Mouse (Mus musculus): ENCODE measurements around the gene Sugt1. TPM values are rescaled to one million over a fixed set of nuclear protein-coding genes. Genes with fewer than 3 reads are reported as not detected.

The Sugt1 gene
- polyA plus RNA-seq, 3 experiments from 2014 or later: 131 to 226 (median 153) TPM

DNA sequence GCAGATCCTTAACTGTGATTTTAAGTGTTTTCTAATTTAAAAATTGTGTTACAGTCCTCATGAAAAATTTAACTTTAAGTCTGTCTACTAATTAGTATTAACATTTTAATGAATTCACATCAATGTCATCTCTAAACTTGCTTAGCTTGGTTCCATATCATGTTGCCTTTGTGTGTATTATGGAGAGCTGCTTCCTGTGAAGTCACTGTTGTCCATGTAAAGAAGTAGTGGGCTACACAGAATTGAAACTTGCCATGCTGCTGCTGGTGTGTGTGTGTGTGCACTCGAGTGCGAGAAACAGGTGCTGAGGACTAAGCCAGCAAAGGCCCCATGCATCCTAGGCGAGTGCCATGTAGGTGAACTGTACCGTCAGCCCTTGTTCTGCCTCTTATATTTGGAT, 19.9 kb downstream of the Sugt1 start:
- ATAC-seq: no peak

DNA sequence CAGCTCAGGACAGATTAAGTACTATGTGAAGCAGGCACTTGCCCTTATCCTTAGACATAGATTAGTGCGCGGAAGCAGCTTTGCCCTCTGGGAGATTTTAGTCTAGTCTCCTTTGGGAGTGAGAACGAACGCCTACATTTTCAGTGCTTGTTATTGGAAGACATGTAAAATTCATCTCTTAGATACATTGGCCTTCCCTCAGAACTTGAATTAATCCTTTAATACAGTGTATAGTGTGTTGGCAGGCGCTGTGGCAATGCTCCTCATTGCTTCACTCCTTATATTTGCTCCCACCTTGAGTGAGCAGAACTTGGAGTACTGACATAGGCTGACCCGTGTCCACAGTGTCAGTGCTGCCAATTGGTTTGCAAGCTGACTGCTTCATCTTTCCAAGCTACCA, 20.8 kb downstream of the Sugt1 start:
- no peak for ATAC-seq

DNA sequence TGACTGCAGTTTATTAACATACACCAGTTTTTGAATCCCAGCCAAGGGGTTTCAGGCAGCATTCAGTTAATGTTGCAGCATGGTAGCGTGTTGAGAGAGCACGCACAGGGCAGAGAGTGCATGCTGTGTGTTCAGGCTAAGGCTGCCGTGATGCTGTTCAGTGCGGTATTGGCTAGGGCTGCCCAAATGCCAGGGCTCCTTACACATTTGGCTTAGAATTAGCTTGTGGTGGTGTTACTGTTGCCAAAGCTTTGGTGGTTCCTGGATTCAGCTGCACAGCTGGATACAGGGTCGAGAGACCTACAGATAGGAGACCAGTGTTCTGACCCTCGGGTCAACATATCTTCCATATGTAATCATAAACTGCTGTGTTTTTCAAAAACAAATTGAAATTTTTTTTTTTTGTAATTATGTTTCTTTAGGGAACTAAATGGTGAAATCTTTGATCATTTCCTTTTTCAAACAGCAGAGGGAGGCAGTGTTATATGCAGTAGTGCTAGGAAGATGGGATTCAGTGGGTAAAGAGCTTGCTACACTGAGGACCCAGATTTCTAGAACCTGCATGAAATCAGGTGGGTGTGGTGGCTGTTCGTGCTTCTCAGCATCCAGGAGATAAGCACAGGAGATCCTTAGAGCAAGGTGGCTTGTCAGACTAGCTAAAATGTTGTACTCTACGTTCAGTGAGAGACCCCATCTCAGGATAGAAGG, 29.8 kb downstream of the Sugt1 start:
- no peak for ATAC-seq

DNA sequence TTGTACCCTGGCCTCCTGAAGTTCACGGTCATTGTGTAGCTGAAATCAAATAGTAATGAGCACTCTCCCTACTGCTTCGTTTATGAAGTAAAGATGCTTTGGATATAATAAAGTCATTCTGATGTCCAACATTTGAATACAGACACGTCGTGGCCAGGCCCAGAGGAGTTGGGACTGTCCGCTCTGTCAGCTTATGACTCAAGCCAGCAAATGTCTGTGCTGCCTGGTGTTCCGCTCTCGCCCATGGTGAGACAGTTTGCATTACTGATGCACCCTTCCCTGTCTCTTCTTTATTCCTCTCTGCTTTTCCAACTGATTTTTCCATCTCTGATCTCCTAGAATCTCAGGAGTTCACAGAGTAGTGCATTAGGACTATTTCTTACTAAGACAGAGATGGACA, 32.3 kb downstream of the Sugt1 start:
- ATAC-seq: no peak

DNA sequence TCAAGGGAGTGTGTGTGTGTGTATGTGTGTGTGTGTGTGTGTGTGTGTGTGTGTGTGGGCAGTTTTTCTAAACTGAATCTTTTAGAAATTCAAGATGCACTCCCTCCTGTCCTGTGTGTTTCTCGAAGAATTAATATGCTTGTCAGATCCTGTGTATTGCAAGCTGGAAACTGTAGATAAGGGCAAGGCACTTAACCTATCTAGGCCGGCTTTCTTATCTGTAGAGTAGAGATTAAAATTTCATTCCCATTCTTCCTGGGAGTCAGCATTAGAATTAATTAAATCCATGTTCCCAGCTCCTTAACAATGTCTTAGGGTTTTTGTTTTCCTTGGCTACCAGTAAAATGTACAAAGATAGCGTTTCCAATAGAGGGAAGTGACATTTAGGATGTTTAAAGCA, 33.7 kb downstream of the Sugt1 start:
- no peak for ATAC-seq

DNA sequence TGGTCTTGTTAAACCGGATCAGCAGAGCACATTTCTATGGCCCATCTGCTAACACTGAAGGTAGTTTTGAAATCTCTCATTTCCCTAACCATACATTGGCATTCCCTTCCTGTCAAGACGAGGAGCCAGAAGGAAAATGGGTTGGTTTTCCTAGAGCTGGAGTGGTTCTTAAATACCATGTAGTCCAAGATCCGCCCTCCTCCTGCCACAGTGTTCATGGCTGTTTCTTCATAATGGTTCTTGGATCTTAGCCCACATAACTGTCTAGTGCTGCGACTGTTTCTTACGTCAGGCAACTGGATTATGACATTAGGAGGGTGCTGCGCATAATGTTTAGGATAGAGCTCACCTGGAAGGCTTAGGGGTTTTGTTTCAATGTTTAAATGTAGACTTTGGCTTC, 44.8 kb downstream of the Sugt1 start:
- no peak for ATAC-seq

DNA sequence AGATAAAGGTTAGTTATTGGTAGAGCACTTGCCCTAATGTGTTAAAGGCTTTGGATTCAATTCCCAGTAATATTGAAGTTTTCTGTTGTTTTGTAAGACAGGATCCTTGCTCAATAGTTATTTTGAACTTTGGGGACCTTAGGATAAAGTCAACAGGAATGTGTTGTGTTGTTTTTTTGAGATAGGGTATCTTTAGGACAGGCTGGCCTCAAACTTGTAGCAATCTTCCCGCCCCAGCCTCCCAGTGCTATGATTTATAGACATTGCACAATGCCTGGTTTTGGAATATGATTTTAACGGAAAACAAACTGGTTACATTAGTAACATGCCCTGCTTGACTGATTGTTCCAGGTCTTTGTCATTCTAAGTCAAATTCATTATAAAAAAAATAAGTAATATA, 45.7 kb downstream of the Sugt1 start:
- ATAC-seq: no peak

DNA sequence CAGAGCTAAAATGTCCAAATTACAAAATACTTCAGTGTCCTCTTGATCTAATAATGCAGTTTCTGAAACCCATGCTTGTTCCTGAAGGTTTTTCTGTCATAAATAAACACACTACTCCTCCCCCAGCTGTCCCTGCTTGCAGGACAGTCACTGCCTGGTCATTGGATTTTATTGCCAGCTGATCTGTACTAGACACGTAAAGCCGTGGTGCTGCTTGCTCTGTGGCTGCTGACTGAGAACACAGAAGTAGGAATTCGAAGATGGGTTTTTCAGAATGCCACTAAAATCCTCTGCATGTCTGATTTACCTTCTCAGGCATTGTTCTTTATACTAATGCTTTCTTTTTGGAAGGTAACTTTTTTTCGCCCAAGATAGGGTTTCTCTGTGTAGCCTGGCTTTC, 49.3 kb downstream of the Sugt1 start:
- ATAC-seq: no peak

DNA sequence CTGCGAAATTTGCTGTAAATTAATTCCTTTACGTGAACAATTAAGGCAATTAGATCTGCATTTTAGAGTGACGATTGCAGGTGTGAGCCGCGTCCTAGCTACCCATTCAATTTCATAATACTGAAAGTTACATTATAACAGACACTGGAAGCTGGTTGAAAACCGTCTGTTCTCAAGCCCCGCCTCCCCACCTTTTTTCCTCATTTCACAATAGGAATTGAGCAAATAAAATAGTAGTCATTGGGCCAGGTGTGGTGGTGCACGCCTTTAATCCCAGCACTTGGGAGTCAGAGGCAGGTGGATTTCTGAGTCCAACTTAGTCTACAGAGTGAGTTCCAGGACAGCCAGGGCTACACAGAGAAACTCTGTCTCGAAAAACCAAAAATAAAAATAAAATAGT, 54.6 kb downstream of the Sugt1 start:
- ATAC-seq: no peak

DNA sequence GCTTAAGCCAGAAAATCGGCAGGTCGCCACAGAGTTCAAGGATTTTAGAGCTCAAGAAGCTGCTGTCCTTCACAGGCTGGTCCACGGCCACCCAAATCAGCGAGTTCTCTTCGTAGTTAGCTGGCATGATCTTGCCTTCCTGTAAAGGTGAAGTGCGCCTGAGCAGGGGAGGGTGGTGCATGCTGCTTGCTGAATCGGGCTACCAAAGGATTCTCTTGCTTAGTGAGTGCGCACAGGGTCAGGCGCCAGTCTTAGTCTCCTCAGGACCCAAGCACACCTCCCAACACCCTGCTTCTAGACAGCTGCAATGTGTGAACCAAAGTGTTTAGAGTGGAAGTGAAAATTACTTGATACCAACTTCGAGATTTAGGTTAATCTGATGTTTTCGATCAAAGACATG, 57.9 kb downstream of the Sugt1 start:
- ATAC-seq: no peak

DNA sequence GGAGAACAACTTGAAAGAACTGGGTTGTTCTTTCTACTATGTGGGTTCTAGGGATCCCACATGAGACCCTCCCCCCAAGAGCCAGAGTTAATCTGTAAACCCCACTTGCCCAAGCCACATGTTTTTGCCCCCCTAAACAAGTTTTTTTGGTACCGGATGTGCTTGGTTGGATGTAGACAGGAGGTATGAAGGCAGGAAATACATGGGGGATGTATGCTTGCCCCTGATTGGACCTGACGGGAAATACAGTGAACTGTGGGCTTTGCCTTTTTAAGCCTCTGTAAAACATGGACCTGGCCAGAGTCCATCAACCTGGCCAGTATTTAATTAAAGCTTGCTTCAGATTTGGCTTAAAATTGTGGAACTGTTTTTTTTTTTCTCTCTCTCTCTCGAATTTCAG, 62.2 kb downstream of the Sugt1 start:
- ATAC-seq: no peak

DNA sequence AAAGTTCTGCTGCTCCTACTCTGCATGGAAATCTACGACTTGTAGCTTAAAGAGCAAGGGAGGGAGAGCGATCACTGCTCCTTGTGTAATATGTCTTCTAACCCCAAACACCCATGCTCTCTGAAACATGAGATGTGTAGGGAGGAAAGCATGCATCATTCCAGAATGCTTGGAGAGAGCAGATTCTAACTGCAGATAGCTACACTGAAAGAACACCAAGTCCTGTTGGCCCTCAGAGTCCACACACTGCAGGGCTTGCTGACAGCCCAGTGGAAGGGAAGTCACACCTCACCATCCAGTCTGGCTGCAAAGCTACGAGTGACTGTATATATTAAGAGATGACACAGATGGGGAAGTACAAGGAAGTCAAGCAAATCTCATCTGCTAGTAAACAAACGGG, 65.2 kb downstream of the Sugt1 start:
- no peak for ATAC-seq

DNA sequence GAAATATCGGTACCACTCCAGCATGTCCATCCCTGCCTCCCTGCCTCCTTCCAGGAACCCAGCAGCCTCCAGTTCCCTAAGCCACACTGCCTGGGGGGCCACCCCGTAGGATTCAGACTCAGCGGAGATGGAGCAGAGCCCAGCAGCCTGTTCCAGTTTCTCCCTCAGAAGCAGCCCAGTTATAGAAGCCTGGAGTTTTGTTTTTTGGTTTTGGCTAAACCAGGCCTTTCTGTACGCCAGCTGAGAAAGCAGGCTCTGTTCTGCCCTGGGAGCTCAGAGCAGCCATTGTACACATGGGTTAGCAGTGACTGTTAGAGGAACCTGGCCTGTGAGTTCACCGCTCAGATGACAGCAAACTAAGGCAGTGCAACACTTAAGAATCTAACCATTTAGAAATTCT, 70.8 kb downstream of the Sugt1 start:
- ATAC-seq: no peak

DNA sequence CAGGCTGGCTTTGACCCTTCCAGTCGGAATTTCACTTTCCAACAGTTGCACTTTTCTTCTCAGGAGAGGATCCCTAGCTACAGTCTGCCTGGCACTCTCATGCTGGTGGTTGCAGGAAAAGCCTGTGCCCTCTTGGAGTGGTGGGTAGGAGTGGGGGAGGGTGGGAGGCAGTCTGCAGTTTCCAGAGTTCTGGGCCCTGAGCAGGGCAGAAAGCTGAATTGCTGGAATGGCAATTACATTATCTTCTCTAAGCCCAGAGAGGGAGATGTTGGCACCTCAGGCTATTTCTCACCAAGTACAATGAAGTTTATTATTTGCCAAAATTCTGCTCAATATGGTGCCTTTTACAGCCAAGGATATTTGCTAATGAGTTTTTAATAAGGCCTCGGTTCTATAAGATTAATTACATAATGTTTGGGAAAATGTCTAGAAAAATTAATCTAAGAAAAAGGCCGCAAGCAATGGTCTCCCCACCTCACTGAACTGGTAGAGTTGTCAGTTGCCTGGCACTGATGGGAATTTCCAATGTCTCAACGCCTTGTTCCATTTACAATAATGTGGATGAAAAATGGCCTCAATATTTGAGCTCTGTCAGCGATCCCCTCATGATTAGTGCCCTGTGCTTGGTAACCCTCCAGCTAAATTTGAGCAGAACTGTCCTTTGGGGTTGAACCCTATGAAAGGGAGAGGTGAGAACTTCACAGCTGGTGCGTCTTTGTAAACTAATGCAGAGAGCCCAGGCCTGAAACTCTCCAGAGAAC, 71.4 kb downstream of the Sugt1 start:
- ATAC-seq: no peak

DNA sequence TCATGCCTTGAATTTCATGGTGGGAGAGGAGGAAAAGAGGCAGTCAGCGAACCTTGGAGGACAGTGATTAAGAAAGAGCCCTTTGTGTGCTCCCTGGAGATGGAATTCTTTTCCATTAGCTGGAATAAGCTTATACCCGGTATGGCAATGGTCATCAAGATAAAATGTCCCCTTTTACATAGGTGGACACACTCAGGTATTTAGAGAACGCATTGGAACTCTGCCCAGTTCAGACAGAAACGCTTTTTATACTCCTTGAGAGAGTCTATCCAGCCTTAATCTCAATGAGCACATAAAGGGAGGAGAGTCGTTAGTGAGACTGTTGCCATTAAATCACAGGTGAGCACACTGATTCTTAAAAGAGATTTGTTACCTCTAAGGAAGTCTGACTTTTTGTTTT, 73.0 kb downstream of the Sugt1 start:
- ATAC-seq: no peak

DNA sequence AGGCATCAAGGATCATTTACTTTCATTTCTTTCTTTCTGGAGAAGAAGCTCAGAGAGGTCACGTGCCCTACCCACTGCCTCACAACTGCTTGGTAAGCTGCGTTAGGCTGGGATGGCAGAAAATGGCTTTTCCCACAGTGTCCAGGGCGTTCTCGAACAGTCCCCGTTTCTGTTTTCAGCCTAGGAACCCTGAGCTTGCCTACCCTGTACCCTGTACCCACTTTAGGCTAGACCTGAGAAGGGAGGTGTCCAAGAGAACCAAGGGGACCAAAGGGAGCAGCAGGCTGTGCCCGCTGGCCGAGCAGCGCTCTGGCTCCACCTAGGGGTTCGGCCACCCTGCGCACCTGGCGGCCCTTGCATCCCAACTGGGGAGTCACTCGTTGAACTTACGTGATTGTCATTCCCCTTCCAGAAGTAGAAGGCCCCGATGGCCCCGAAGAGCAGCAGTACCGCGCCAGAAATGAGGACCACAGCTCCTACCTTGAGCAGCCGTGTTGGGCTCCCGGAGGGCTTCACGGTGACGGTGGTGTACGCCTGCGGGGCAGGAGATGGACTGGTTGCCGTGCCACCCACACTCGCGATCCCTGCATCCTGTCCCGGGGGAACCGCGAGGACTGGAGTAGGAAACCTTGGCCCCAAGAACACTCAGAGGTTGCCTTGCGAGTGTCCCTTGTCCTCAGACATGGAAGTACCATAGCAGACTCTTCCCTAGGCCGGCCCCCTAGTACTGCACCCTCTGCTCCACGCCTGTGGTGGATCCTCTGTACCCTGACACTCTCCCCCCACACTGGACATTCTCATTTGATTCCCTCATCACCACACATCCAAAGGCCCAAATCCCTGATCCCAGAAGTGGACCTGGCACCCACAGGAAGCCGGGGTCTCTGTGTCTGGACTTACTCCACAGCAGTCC, 73.8 kb downstream of the Sugt1 start:
- peak; percentile 82 for ATAC-seq

DNA sequence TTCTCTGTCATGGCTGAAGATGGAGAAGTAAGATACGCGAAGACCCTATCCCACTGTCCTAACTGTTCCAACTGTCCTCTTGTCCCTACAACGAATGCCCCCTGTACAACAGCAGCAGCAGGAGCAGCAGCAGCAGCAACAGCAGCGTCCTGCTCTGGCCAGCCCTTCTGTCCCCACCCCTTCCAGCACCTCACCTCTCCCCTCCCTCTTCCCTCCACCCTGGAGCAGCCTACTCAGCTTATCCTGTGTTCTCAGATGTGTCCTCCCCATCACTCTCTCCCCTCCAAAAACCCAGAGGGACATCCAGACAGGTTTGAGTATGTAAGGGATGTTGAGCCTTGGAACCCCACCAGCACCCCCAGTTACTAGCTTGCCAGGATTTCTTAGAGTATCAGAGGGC, 74.5 kb downstream of the Sugt1 start, which contains the start of gene Cnmd:
TSS of gene Cnmd (minus strand) at position 170 of the 400 bp plus-strand sequence.
- ATAC-seq: no peak

DNA sequence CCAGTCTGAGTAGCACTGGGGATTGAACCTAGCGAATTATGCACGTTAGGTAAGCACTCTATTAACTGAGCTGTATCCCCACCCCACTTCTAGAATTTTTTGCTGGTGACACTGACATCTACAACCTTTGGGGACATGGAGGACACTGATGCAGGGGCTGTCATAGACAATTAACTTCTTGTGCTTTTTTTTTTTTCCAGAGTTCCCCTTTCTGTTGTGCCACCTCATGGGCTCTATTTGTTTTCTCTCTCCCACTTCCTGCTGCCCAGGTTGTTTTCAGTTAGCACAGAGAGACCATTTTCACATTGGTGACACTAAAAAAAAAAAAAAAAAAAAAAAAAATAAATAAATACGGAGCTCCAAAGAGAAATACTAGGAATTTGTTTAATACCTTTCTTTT, 83.5 kb downstream of the Sugt1 start:
- no peak for ATAC-seq

DNA sequence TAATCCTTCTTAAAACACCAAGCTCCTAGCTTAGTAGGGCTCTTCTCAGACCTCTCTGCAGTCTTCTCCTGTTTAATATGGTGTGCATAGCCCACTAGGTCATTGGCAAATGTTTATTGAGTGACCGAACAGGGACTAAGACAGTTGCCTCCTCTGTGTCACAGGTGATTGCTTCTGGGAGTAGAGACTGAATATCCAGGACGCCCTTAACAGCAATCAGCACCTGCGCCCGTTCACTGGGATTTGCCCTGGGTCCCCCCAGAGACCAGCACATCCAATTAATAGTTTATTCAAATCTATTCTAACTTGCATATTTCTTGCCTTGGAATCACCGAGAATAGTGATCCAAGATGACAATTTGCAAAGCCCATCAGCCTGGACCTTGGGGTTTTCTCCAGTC, 85.1 kb downstream of the Sugt1 start:
- no peak for ATAC-seq

DNA sequence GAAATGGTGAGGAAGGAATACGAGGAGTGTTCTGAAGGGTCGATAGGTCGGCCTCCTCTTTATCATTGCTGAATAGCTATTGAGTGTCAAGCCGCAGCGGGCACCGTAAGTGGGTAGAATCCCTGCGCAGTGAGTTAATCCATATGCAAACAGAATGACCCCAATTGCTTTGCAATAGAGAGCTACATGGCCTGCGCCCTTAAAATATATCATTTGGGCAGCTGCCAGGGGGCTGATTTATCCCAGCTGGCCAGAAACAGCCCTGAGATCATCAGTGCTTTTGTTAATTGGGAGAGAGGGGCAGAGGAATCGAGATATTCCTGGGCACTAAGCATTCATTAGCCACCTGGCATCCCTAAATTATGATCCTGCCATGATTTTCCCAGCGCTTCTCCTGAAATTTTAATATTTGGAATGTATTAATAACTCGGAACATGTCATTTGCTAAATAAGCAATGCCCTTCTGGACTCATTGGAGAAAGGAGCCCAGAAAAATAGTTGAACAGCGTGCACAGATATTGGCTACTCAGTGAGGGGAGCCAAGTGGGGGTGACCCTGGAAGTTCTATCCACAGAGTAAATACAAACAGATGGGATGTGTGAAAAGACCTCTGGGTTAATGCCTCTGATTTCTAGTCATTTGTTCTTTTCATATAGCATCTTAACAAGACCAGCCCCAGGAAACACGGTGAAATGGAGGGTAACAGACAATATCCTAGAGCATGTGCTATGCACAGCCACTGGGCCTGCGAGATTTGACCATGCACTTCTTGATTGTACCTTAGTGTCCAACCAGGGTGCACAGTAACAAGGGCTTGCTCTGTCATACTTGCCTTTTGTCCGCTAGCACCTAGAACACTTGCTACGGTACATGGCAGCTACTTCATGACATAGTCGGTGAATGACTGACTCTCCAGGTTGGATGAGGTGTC, 85.9 kb downstream of the Sugt1 start:
- ATAC-seq: no peak

DNA sequence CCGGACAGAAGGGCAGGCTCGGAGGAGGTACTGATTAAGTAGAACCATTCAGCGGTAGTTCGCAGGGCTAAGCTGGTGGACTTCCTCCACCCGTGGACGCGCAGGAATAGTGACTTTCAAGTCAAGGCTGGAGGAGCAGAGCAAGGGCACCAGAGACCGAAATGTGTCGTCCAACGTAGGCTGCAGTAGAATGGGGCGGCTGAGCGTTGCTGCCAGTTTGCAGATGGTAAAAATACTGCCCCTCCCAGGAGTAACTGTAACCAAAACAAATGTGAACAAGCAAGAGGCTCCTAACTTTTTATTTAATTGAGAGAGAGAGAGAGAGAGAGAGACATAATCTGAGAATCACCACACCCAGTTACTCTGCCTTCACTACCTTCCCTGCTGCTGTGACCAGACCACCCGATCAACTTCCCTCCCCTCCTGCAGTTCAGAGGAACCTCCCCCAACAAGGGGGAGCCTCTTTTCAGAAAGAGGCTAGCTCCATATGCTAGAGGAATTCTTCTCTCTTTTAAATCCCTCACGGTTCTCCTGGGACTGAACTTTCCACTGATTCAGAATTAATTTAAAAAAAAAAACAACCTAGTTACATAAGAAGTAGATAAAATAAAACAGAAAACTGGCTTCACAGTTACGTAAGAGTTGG, 89.7 kb downstream of the Sugt1 start:
- ATAC-seq: no peak
